Mouse (Mus musculus) kidney, postnatal 4 days (tissue): ENCODE measurements at regions not wholly inside any gene's neighbourhood (a gene's known extent, or its start where the extent isn't known, plus 50 kb on each side); places are given as distances from the start of the nearest gene placed in this dataset.

ENCODE experiments used
- DNase-seq, 2 experiments: peaks; one replicate each; pipeline ENCODE4 v3.0.0; 2021; ENCODE audit warnings: mixed read lengths in 2 of 2

DNA sequence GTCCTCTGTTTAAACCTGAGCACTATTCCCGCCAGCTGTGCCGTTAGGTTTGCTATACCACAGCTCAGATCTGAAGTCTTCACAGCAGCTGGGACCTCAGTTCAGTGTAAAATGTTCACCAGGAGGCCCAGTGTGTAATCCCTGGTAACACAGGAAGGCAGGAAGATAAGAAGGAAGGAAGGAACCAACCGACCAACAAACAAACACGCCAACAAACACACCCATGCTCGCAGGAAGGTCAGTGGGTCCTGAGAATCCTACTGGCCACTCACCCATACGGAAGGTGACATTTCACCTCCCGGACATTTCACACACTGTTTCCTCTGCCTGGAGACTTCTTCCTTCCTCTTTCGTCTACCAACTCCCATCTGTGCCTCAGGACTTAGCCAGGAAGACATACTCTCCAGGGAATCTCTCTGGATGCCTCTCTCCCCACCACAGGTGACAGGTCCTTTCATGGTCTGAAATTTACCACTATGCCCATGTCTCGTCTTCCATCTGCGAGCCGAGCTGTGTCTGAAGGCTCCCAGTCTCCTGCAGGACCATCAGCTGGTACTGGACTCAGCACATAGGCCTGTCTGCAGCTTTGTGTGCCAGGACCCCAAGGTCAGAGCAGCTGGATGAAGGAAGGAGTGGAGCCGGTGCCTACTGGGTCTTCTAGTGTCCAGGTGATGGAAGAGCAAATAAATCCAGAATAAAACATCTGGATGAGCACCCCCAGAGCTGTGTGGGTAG is 61.1 kb upstream of the Xpa start:
- DNase-seq: no peak

DNA sequence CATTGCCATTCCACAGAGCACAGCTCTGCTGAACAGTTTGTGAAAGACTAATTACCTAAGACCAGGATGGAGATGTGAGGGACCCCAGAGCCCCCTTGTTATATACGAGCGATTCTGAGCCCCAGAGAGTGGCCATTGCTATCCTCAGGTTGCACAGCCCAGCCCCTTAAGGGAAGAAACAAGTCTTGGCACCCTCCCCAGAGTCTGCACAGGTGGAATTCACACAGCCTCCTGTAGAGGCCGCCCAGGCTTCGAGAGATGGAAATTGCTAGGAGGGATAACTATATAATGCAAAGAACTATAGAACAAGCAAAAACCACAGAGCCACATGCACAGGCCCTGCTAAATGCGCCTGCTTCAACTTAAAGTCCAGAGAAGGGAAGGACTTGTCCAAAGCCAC is 62.7 kb upstream of the Xpa start:
- DNase-seq: peak in 1 of 2 experiments; percentile 22

DNA sequence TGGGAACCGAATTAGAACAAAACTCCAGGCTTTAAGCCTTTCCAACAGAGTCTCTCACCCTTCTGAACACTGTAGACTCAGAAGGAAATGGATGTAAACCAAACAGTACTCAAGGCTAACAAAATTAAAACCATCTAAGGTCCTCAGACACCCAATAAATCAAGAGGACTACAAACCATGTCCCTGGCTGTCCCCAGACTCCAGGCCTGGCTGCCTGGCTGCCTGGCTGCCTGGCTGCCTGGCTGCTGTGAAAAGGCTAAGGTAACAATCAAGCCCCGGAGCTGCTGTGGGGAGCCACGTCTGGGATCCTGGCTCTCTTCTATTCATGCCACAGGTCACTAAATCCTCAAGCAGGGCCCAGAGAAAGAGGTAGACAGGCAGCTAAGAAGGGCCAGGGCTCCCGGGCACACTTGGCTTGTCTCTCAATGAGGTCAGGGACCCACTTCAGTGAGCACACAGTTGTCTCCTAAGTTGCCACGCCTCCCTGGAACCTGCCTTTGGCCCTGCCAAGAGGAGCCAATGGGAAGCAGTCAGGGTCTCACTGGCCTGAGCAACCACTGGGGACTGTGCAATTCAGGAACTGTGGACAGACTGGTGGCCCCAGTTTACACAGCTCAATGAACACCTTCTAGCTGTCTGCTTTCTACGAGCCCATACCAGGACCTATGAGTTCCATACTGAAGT is 72.6 kb upstream of the Xpa start:
- DNase-seq: no peak

DNA sequence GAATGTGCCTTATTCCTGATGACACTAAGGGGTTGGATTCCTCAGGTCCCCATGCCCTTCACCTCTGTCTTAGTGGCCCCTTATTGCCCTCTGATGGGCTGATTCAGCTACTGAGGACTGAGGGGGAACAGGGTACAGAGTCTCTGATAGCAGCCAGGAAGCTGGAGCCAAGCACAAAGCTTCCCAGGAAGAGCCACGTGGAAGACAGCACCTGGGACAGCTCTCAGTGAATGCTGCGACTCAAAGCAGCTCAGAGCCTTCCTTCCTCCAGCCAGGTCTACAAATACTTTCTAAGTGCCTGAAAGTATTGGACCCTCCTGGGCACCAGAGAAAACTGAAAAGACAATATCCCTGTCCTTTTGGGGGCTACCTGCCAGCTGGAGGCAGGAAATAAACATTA is 72.3 kb upstream of the Foxe1 start:
- no peak for DNase-seq

DNA sequence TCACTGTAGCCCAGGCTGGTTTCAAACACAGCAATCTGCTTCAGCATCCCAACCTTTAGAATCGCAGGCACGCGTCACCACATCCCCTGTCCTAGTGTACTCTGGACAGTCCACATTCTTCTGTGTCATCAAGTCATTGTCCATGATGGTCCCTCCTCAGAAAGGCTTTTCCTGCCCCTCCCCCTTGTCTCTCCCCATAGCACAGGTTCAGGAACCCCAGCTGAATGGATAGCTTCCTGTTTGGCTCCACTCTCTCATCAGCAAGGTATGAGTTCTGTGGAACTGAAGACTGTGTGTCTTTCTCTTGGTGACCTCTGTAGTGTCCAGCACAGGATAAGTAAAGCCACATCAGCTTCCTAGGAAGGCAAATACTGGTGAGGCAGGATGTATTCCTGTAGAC is 67.6 kb upstream of the Foxe1 start:
- DNase-seq: no peak

DNA sequence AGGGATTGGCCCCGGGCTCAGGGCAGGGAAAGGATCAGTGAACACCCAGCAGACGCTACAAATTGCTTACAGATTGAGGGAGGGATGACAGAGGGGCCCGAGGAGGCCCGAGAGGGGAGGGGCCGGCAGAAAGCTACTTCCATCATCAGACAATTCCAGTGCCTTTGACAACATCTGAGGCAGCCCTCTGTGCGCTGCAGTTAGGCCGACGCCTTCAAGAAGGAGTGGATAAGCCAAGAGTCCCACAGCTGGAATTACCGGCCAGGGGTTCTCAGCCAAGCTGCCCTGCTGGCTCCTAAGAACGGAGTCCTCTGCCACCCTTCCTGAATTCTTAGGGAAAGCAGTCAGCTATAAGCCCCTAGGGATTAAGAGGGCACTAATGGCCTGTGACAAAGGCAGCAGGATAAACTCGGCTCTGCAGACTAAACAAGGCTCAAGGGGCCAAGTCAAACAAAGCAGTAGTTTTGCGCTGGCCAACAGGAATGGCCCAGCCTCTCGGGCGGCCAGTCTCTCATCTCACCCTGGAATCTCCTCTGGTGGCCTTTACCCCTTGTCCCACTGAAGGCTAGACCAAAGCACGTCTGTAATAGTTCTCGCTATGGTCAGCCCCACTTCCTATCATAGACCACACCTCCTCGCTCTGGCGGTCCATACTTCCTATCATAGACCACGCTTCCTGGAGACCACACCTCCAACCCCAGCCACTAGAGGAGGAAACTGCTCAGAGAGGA is 66.4 kb upstream of the Foxe1 start:
- DNase-seq: peak; percentile 20 to 42

DNA sequence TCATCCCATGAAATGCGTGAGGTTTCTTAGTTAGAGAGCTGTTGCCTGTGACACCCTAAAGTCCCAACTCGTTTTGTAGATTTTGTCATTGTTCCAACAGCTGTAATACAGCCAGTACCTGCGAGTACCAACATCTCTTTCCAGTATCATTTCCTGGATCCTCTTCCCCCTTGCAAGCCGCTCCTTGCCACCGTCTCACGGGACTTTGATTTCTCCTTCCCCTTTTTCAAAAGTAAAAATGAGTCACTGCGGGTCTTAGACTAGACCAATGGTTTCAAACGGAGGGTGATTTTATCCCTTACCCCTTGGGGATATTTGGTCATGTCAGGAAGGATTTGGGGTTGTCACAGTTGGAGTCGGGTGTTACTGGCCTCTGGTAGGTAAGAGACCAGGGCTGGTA is 56.5 kb upstream of the Foxe1 start:
- DNase-seq: no peak

DNA sequence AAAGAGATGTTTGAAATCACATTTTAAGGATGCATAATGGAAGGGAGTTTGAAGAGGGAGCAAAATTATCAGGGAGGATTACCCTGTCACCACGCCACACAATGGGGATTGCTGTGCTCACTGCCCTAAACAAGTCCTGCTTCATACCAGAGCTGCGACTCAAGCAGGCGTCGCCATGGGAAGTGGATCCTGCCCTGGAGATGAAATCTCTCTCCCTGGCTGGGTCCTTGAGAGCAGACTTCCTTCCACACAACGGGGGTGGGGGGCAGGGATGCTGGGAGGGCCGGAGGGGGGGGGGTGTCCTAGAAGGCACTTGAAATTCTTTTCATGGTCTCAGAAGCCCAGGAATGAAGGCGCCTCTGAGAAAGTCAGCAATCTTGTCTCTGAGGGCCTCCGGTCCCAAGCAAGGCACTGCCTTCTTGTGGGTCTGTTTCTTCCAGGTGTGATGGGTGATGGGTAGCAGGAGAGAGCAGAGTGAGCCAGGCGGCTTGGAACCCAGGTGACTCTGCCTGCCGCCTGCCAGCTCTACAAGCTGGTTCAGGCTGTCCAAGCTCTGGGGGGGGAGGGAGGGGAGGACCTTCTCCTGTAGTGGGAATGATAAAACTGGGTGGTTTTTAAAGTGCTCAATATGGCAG is 51.7 kb upstream of the Foxe1 start:
- no peak for DNase-seq
